Mouse (Mus musculus): ENCODE measurements around the gene Mepce. TPM values are rescaled to one million over a fixed set of nuclear protein-coding genes. Genes with fewer than 3 reads are reported as not detected.
A peak's percentile ranks its signal among the peaks of the same experiment; 100 is the strongest.

Mepce gene
- total and polyA plus RNA-seq, 3 experiments = 58.7 to 74.2 TPM; not detected in 1

DNA sequence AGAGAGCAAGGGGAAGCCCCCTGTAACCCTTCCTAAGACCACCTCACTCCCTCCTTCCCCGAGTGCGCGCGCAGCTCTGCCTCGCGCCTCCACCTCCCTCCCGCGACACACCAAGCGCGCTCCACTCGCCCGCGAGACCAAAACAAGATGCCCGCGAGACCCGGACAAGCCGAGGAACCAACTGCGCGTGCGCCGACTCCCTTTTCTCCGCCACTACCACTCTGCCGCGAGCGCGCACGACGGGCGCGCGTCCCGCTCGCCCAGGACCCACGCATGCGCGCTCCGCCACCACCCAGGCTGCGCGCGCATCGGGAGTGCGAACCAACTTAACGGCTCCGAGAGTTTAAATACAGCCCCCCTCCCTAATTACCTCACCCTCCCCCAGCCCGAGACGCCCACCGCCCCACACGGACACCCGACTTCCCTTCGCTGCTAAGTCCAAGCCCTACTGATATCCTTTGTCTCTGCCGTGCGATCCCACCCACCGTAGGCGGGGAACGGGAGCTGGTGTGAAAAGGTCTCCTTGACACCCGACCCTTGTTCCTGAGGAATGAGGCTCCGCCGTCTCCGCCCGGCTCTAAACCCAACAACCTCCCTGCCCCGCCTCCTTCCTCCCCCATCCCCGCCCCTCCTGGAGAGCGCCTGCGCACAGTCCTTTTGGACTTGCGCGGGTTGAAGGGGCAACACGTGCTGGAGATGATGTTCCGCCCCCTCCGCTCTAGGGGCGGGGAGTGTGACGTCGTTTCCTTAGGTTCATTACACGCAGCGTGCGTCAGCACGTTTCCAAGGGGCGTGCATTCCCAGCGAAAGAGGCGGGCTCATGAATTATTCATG, 1.1 kb downstream of the Mepce start (continued):
- TF ChIP-seq ZNF384 (IDR thresholded peaks at IDR 0.05; ENCODE audit: low read depth, low read length) = no peak
- no peak for TF ChIP-seq RAD21 (IDR thresholded peaks at IDR 0.05; ENCODE audit: low read depth, low read length)
- TF ChIP-seq TCF12 (IDR thresholded peaks at IDR 0.05; ENCODE audit: low read depth, low read length) = peak; percentile 42; the same call in 1 of the 2 replicates
- TF ChIP-seq SMC3 (IDR thresholded peaks at IDR 0.05; ENCODE audit: low read depth, low read length) = no peak
- peak in 1 of 2 experiments; percentile 56; a peak in 1 of 4 replicates for TF ChIP-seq USF2 (IDR thresholded peaks at IDR 0.05; ENCODE audit: borderline replicate concordance in 1 of 2, insufficient read depth in 1 of 2, low read depth in 1 of 2, low read length in 2 of 2)
- TF ChIP-seq MEF2A (IDR thresholded peaks at IDR 0.05; ENCODE audit: extremely low read depth, insufficient replicate concordance, low read depth, low read length, poor library complexity, severe bottlenecking) = peak; percentile 38; the same call in 1 of the 2 replicates
- TF ChIP-seq NELFE (IDR thresholded peaks at IDR 0.05; ENCODE audit: low read depth, low read length) = peak; percentile 95
- peak; percentile 47; the same call in 1 of the 2 replicates for TF ChIP-seq E2F4 (IDR thresholded peaks at IDR 0.05; ENCODE audit: borderline replicate concordance, low read depth, low read length)
- peak; percentile 93 to 95 for TF ChIP-seq POLR2A (IDR thresholded peaks at IDR 0.05; ENCODE audit: control insufficient read depth in 1 of 2, insufficient read depth in 1 of 2, low read depth in 1 of 2, low read length in 2 of 2, poor library complexity in 1 of 2)
- TF ChIP-seq CHD2 (IDR thresholded peaks at IDR 0.05; ENCODE audit: low read length) = peak; percentile 72
- peak in 1 of 2 experiments; percentile 28; a peak in 2 of 4 replicates for TF ChIP-seq EP300 (IDR thresholded peaks at IDR 0.05; ENCODE audit: low read depth in 1 of 2, low read length in 2 of 2)
- TF ChIP-seq CTCF (IDR thresholded peaks at IDR 0.05 in 2 of 3, conservative IDR thresholded peaks at IDR 0.05 in 1 of 3; ENCODE audit: control insufficient read depth in 1 of 3, insufficient read depth in 1 of 3, low read depth in 2 of 3, low read length in 3 of 3, poor library complexity in 1 of 3, severe bottlenecking in 1 of 3) = no peak
- TF ChIP-seq USF1 (IDR thresholded peaks at IDR 0.05; ENCODE audit: low read depth, low read length) = peak; percentile 94

DNA sequence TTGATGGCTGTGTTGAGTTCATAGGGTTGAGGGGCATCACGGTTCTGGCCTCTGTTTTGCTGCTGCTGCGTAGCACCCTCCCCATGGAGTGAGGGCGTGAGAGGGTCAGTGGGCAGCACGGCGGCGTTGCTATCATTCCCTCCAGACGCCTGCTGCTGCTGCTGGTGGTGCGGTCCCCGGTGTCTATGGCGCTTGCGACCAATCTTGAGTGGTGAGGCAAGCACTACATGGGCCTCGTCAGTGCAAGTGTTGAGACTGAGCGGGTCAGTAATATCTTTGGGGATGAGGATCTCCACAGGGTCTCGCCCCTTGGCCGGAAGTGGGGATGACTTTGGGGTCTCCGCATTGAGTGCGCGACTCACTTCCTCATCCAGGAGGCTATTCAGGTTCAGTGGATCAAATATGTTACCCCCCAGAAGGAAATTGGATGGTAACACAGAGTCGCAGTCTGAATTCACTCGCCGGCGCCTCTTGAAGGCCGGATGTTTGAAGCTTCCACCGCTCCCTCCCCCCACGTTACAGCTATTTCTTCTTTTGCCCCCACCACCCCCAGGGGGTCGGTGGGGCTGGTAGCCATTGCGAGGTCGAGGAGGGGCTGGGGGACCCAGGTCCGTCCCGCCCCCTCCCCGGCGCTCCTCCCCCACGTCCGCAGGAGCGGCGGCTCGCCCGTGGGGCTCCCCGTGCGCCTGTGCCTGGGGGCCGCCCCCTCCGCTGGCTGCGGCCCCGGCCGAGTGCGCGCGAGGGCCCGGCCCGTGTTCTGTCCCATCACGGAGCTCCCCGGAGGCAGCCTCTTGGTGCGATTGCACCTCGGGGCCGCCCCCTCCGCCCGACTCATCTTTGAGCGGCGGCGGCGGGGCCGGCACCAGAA, 2.1 kb downstream of the Mepce start:
- Histone ChIP-seq H3K36me3 (ENCODE audit: control insufficient read depth in 1 of 2, insufficient read depth in 2 of 2, low read length in 2 of 2) (peaks cover 3 to 18% of the 10 kb centered on the region in 2 experiments), H3K79me2 (ENCODE audit: control insufficient read depth, insufficient read depth, low read length, poor library complexity) (peaks cover 37% of the 10 kb centered on the region), H3K4me3 (ENCODE audit: control insufficient read depth in 1 of 2, insufficient read depth in 1 of 2, low read depth in 2 of 2, low read length in 2 of 2) (peak overlapping the region; percentile 73 to 88), H3K4me1 (ENCODE audit: control insufficient read depth in 1 of 2, insufficient read depth in 2 of 2, low read length in 2 of 2) (peaks cover 0 to 20% of the 10 kb centered on the region in 2 experiments; a peak in 2 of 4 replicates), H3K27me3 (ENCODE audit: control insufficient read depth in 1 of 2, insufficient read depth in 2 of 2, low read length in 2 of 2) (no peaks in the 10 kb centered on the region), H3K27ac (ENCODE audit: control insufficient read depth, low read depth, low read length) (peak overlapping the region; percentile 98), H3K9me3 (replicated peaks; ENCODE audit: insufficient read depth, low read length) (no peaks in the 10 kb centered on the region), H3K9ac (ENCODE audit: control insufficient read depth, low read depth, low read length, poor library complexity, severe bottlenecking) (peak overlapping the region; percentile 98)
- DNase-seq (ENCODE audit: low read depth, low spot score) = peak; percentile 50
- TF ChIP-seq ZC3H11A (IDR thresholded peaks at IDR 0.05; ENCODE audit: low read depth, low read length) (no peak), GATA1 (IDR thresholded peaks at IDR 0.05; ENCODE audit: low read depth, low read length) (no peak), NELFE (IDR thresholded peaks at IDR 0.05; ENCODE audit: low read depth, low read length) (no peak), MAZ (IDR thresholded peaks at IDR 0.05; ENCODE audit: low read depth, low read length) (0 out of 2 replicates have a peak, but pooled peaks have one; percentile 37)

Data from MEL (cell line).